Mouse (Mus musculus): Measurements from ENCODE around the gene Trmt1.
A peak's percentile ranks its signal among the peaks of the same experiment; 100 is the strongest.
"Not testable (repeated sequence)": the region's sequence is repeated elsewhere in the genome, so short reads cannot be mapped to it uniquely, and the experiment has no call there.

Gene Trmt1

DNA sequence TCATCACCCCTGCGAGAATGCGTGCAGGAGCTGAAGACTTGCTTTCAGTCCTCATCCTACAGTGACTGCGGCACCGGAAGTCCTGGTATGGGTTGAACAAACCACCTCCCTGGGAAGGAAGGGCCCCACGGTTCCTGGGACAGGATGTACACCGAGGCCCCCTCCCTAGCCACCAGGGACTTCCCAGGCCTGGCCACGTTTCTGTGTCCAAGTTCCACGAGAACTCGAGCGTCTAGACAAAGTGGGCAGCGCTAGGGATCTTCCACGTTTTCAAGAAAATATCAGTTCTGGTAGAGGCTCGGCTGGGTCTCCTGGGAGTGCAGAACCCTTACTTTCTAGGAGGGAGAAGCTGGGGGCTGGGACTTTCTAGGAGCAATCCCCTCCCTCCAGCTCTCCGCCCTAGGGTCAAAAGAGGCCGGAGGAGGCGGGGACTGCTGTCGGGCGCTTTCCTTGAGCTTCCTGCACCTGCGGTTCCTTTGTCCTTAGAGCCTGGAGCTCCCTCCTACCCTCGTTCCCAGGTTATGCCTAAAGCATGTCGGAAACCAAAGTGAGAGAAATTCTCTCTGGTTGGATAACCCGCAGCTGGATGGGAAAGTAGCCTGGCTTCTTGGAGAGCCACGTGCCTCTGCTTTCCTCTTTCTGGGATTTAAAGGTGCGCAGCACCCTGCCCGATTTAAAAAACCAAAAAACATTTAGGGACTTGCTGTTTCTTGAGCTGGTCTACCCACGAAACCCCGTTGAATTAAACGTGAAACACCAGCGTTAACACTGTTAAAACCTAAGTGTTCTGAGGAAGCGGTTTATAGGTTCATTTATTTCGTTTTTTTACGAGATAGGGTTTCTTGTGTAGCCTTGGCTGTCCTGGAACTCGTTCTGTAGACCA is 25.9 kb upstream of the Trmt1 start:
- peak; percentile 69 for DNase-seq

GRCm38 (mm10) chr8:84660819-84661457 is 25.2 kb upstream of the Trmt1 start:
- DNase-seq = peak; percentile 77

- peak; percentile 90 for DNase-seq
Observed at GRCm38 (mm10) chr8:84661458-84661871, 24.6 kb upstream of the Trmt1 start.

DNA sequence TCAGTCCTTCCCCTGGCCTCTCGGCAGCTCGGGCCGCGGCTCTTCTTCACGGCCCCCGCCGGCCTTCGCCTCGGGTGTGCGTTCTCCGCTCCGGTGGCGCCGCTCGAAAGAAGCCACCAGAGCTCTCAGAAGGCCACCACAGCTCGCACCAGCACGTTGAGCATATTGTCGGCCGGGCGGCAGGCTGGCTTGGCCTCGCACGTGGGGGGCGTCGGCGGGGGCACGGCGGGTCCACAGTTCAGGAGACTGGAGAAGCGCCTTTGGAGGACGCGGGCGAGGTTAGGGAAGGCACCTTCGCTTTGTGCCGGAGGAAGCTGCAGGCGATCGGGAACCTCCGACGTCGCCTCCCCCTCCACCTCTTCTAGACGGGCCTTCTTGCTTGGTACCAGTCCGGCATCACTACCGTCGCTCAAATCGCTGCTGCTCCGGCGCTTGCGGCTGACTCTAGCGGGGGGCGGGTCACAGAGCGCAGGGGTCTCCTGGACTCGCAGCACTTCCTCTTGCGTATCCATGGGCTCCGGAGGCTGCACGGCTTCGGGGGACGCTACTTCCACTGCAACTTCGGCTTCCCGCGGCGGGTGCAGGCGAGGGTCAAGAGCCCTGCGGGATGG is 24.0 kb upstream of the Trmt1 start:
- peak; percentile 57 for DNase-seq

GRCm38 (mm10) chr8:84662581-84663065 is 23.5 kb upstream of the Trmt1 start, which contains the start of gene Ier2:
TSS of gene Ier2 (minus strand) at chr8:84662852.
- DNase-seq = peak; percentile 94

DNA sequence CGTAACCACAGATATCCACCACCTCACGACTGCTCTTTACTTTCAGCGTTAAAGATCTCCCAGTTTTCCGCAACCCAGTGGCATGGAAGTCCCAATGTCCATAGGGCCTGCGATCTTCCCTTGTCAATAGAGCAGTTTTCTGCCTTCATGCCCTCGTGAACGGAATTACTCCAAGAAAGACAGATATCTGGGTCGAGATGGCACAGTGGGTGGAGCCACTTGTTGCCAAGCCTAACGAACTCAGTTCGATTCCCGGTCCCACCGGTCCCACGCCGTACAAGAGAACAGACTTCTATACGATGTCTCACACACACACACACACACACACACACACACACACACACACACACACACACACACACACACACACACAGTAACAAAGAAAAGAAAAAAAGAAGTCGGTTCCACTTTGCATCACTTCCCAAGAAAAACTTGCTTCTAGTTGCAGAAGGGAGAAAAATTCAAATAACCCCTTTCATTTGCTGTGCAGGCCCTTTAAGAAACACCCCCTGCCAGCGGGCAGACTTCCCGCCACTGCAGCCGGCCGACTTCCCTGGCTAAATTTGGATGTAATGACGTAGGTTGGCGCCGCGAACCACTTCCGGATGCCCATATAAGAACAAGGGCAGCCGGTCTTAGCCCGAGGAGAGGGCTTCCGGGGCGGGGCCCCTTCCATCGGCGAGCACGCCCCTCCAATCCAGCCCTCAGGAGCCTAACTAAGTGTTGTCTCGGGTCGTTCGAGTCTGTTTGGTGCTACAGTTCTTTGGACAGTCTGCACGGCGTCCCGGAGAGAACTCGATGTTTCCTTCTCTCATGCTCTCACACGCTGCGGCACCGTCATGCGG is 22.4 kb upstream of the Trmt1 start:
- peak; percentile 96 for DNase-seq

- peak; percentile 87 for DNase-seq
Observed at GRCm38 (mm10) chr8:84664566-84665384, 21.3 kb upstream of the Trmt1 start.

GRCm38 (mm10) chr8:84665385-84665893 is 20.7 kb upstream of the Trmt1 start:
- DNase-seq = peak; percentile 43

DNA sequence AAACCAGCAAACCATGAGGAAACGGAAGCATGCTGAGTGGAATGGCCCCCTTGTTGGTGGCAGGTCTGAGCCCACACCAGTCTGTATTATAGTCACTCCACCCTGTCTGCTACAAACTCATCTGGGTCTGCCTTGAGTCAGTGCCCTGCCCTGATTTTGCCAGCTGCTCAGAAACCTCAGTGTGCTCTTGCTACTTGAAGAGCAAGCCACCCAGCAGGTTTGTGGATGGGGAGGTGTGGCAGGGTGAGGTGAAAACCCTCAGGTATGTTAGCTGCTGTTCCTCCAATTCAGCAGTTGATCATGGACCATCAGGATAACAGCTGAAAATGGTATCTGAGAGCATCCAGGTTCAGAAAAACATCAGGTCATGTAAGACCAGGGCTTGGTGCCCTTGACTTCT is 18.0 kb upstream of the Trmt1 start:
- no peak for DNase-seq

DNA sequence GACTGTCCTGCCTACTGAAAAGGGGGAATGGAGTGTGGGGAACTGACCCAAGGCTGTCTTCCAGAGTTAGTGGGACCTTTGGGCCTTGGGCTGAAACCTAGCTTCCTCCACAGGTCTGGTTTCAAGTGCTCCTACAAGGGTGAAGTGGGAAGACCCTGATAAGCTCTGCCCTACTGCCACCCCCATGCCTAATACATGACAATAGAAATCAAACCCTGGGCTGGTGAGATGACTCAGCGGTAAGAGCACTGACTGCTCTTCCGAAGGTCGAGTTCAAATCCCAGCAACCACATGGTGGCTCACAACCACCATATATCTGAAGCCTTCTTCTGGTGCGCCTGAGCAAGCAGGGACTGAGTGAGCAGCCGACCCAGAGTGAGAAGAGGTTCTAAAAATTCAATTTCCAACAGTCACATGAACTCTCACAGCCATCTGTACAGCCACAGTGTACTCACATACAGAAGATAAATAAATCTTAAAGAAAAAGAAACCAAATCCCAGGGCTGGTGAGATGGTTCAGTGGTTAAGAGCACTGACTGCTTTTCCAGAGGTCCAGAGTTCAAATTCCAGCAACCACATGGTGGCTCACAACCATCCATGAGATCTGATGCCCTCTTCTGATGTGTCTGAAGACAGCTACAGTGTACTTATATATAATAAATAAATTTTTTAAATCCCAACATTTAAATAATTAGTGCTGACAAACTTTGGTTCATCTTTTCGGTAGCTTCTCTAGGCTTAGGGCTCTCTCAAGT is 17.2 kb upstream of the Trmt1 start:
- no peak for DNase-seq

DNA sequence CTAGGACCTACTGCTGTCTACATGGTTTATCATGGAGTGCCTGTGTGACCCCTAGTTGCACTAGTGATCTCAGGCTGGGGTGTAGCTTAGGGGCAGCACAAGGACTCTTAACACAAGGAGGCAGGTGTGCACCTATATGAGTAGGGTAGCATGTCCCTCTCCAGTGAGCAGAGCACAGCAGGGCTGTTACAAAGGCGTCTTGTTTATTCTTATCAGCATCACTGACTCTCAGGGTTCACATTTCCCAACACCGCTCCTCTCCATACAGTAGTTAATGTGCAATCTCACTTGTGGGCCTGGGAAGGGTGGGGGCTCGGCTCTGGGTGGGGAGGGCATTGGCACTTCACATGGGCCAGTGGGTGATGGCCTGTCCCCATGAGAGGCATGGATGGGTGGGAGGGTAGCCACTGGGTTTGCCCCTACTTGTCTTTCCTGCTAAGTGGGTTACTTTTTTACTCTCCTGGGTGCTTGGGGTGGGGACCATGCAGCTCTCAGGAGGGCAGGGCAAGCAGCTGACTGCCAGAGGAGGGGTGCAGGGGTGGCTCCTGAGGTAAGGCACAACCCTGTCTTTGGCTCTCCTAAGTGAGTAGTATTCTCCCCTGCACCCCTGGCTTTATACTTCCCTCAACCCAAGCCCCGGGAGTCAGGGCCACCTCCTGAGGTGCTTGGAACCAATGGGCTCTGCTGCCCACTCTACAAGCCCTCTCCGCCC is 15.7 kb upstream of the Trmt1 start:
- DNase-seq = not testable (repeated sequence)

GRCm38 (mm10) chr8:84677305-84677704 is 8.8 kb upstream of the Trmt1 start:
- no peak for DNase-seq

DNA sequence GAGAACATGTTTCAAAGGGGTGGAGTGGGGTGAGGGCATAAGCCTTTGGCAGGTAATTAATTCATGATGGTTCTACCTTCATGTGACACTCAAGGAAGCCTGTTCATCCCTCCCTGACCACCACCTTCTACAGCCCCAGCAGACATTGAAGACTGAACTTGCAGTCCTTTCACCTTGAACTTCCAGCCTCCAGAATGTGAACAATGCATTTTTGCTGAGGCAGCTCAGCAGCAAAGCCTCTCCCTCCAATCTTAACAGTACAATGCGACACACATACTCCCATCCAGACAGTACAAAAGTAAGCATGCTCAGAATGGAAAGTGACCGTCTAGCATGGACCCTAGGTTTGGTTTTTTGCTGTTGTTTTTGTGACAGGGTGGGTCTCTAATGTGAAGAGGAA is 4.6 kb upstream of the Trmt1 start:
- DNase-seq = no peak

DNA sequence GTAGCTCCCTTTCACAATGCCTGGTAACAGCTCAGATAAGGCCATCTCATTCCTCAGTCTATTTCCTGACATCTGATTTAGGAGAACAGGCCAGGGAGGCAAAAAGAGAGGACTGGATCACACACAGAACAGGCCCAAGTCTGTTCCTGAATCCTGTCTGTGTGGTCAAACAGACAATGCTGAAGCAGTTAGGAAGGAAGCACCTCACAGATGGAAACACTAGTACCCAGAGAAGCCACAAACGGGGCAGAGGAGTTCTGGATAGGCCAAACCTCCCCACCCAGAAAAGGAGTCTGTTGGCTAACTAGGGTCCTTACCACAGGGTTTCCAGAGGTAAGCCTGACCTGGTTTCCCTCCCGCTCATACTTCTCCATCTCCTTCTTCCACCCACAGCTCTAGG is 3.9 kb upstream of the Trmt1 start:
- no peak for DNase-seq

- no peak for DNase-seq
Observed at GRCm38 (mm10) chr8:84684537-84684936, 1.6 kb upstream of the Trmt1 start.

DNA sequence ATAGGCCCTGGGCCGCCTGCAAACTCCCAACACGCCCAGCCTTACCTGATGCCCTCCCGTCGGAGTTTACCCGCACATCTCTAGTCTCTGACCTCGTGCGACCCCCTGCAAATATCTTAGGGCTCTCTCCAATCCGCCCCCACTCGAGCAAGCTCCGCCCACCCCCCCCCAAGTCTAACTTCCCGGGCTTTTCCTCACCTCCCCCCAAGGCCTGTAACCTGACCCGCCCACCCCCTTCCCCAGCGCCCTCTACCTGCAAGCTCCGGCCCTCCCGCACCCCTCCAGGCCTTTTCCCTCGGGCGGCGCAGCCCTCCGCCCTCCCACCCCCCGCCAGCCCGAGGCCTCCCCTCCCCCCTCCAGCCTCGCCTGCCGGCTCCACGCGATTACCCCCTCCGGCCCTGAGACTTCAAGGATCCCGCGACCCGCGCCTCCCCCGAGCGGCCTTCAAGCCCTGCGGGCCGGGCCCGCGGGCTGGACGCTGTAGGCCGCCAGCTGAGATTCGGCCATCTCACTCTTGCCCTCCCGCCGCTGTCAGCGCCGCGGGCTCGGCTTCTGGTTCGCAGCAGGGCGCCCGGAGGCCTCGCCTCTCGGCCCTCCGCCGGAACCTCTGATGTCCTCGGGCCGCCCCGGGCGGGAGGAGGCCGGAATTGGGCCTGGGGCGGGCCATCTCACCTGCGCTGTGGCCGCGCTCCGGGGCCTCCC is 1.0 kb downstream of the Trmt1 start:
- DNase-seq = peak; percentile 78

GRCm38 (mm10) chr8:84687705-84688100 is 1.6 kb downstream of the Trmt1 start, which contains the start of gene Nacc1:
TSS of gene Nacc1 (minus strand) at chr8:84687862.
- peak; percentile 93 for DNase-seq

- DNase-seq = peak; percentile 86
Observed at GRCm38 (mm10) chr8:84689091-84689915, 3.2 kb downstream of the Trmt1 start.

Data from liver (tissue).